Mouse (Mus musculus) E14TG2a.4 (cell line): ENCODE measurements around the gene Pdia2.

Experiments used
- CTCF ChIP-seq: conservative IDR thresholded peaks from 2 replicates; pipeline ENCODE4 v1.5.1; 2014; ENCODE audit warnings: low read length
- NANOG ChIP-seq: IDR thresholded peaks from 2 replicates; pipeline ENCODE4 v1.6.1; 2014; ENCODE audit warnings: borderline replicate concordance, low read length, mixed read lengths
- POU5F1 ChIP-seq: IDR thresholded peaks from 2 replicates; pipeline ENCODE4 v1.6.1; 2014; ENCODE audit warnings: low read length, borderline replicate concordance

DNA sequence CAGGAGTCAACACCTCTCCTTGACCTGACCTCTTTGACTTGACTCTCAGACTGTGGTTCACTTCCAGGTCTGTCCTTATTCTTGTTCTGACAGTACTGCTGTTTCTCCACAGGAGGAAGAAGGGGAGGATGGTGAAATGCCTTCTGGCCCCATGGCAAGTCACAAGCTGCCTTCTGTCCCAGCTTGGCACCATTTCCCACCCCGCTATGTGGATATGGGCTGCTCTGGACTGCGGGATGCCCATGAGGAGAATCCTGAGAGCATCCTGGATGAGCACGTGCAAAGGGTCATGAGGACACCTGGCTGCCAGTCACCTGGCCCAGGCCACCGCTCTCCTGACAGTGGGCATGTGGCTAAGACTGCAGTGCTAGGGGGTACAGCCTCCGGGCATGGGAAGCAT, 11.3 kb downstream of the Pdia2 start:
- no peak for TF ChIP-seq CTCF
- no peak for TF ChIP-seq POU5F1
- no peak for TF ChIP-seq NANOG
